Mouse (Mus musculus): ENCODE measurements around the gene Dbh.

The Dbh gene

GRCm38 (mm10) chr2:27164796-27165590, at the start of gene Dbh:
Dbh (plus strand) TSS chr2:27165233.
- ATAC-seq (ENCODE audit: low TSS enrichment): peak; percentile 45; the same call in 1 of the 2 replicates

GRCm38 (mm10) chr2:27118452-27118851, 46.6 kb upstream of the Dbh start:
- ATAC-seq (ENCODE audit: low TSS enrichment): no peak

GRCm38 (mm10) chr2:27119766-27120165, 45.3 kb upstream of the Dbh start:
- no peak for ATAC-seq (ENCODE audit: low TSS enrichment)

GRCm38 (mm10) chr2:27120241-27120641, 44.8 kb upstream of the Dbh start:
- ATAC-seq (ENCODE audit: low TSS enrichment): 0 out of 2 replicates have a peak, but pooled peaks have one; percentile 8

- ATAC-seq (ENCODE audit: low TSS enrichment): 0 out of 2 replicates have a peak, but pooled peaks have one; percentile 24
Measured at GRCm38 (mm10) chr2:27121626-27122355, 43.2 kb upstream of the Dbh start.

- ATAC-seq (ENCODE audit: low TSS enrichment): no peak
Measured at GRCm38 (mm10) chr2:27122578-27122977, 42.5 kb upstream of the Dbh start.

- ATAC-seq (ENCODE audit: low TSS enrichment): no peak
Measured at GRCm38 (mm10) chr2:27123121-27123520, 41.9 kb upstream of the Dbh start.

GRCm38 (mm10) chr2:27125979-27126378, 39.1 kb upstream of the Dbh start:
- peak; percentile 28; the same call in 1 of the 2 replicates for ATAC-seq (ENCODE audit: low TSS enrichment)

GRCm38 (mm10) chr2:27126496-27126895, 38.5 kb upstream of the Dbh start:
- ATAC-seq (ENCODE audit: low TSS enrichment): no peak

- no peak for ATAC-seq (ENCODE audit: low TSS enrichment)
Measured at GRCm38 (mm10) chr2:27128990-27129389, 36.0 kb upstream of the Dbh start.

GRCm38 (mm10) chr2:27135935-27136334, 29.1 kb upstream of the Dbh start:
- no peak for ATAC-seq (ENCODE audit: low TSS enrichment)

- ATAC-seq (ENCODE audit: low TSS enrichment): no peak
Measured at GRCm38 (mm10) chr2:27136336-27136735, 28.7 kb upstream of the Dbh start.

- peak; percentile 48; the same call in 1 of the 2 replicates for ATAC-seq (ENCODE audit: low TSS enrichment)
Measured at GRCm38 (mm10) chr2:27136789-27137188, 28.2 kb upstream of the Dbh start.

GRCm38 (mm10) chr2:27138356-27138755, 26.7 kb upstream of the Dbh start:
- ATAC-seq (ENCODE audit: low TSS enrichment): no peak

- ATAC-seq (ENCODE audit: low TSS enrichment): peak; percentile 74
Measured at GRCm38 (mm10) chr2:27141950-27142693, 22.9 kb upstream of the Dbh start, which contains the start of gene Fam163b. Fam163b (minus strand) TSS chr2:27142491.

- ATAC-seq (ENCODE audit: low TSS enrichment): peak; percentile 53; the same call in 1 of the 2 replicates
Measured at GRCm38 (mm10) chr2:27144957-27145356, 20.1 kb upstream of the Dbh start.

GRCm38 (mm10) chr2:27146840-27147239, 18.2 kb upstream of the Dbh start:
- ATAC-seq (ENCODE audit: low TSS enrichment): no peak

GRCm38 (mm10) chr2:27149457-27149856, 15.6 kb upstream of the Dbh start:
- peak; percentile 38; the same call in 1 of the 2 replicates for ATAC-seq (ENCODE audit: low TSS enrichment)

- ATAC-seq (ENCODE audit: low TSS enrichment): no peak
Measured at GRCm38 (mm10) chr2:27154466-27155185, 10.4 kb upstream of the Dbh start.

GRCm38 (mm10) chr2:27156596-27156995, 8.4 kb upstream of the Dbh start:
- ATAC-seq (ENCODE audit: low TSS enrichment): no peak

GRCm38 (mm10) chr2:27161526-27161925, 3.5 kb upstream of the Dbh start:
- ATAC-seq (ENCODE audit: low TSS enrichment): no peak
